Mouse (Mus musculus) hematopoietic stem cell, adult 5-6 weeks (primary cell): ENCODE results near the gene Ercc2. TPM values are rescaled to one million over a fixed set of nuclear protein-coding genes. Genes with fewer than 3 reads are reported as not detected.

ENCODE experiments used
- ATAC-seq, 2 experiments: fragments of 125-278 bp in 1 of 2; replicated peaks in 1 of 2; 2 replicates each; pipeline ENCODE4 v1.8.0; 2016 to 2017; ENCODE audit warnings: inconsistent platforms in 2 of 2, mild to moderate bottlenecking in 2 of 2, moderate number of reproducible peaks in 2 of 2, low read depth in 1 of 2, moderate TSS enrichment in 1 of 2; ENCODE audit not compliant: low FRiP score in 2 of 2, poor library complexity in 2 of 2, severe bottlenecking in 2 of 2, insufficient read depth in 1 of 2, low TSS enrichment in 1 of 2
- total RNA-seq: library from RNA; stranded (forward); fragments of 172-1452, 232-1000 nt; gene quantifications from 2 replicates; pipeline ENCODE4 v1.2.3, GENCODE M21; 2017

Ercc2 gene
- total RNA-seq, 1 experiment from 2014 or later: 42.5 TPM

- no peak for ATAC-seq
Measured at GRCm38 (mm10) chr7:19426349-19426748, 44.5 kb downstream of the Ercc2 start.

- no peak for ATAC-seq
Measured at GRCm38 (mm10) chr7:19426888-19427287, 45.1 kb downstream of the Ercc2 start.

- ATAC-seq: no peak
Measured at GRCm38 (mm10) chr7:19427999-19428650, 46.3 kb downstream of the Ercc2 start.

GRCm38 (mm10) chr7:19429726-19430125 lies 47.9 kb downstream of the Ercc2 start:
- ATAC-seq: no peak

GRCm38 (mm10) chr7:19430402-19430801 lies 48.6 kb downstream of the Ercc2 start:
- ATAC-seq: no peak

GRCm38 (mm10) chr7:19432475-19432874 lies 50.7 kb downstream of the Ercc2 start:
- no peak for ATAC-seq

- ATAC-seq: no peak
Measured at GRCm38 (mm10) chr7:19436276-19436675, 54.5 kb downstream of the Ercc2 start.

- ATAC-seq: no peak
Measured at GRCm38 (mm10) chr7:19437048-19437447, 55.2 kb downstream of the Ercc2 start.

GRCm38 (mm10) chr7:19441448-19442091 lies 59.8 kb downstream of the Ercc2 start:
- no peak for ATAC-seq

GRCm38 (mm10) chr7:19443344-19443743 lies 61.5 kb downstream of the Ercc2 start:
- ATAC-seq: peak; percentile 49 to 73; a peak in 1 of 4 replicates

- no peak for ATAC-seq
Measured at GRCm38 (mm10) chr7:19444801-19445200, 63.0 kb downstream of the Ercc2 start.

Other genes with a start within 250 kb of the Ercc2 start
- gene Qpctl, start 232.7 kb upstream of the Ercc2 start, total RNA-seq: 3.5 and 4.8 TPM in 2 replicates
- 55.1 and 97.6 TPM in 2 replicates for gene Snrpd2, start 232.3 kb upstream of the Ercc2 start, total RNA-seq
- gene Gipr, start 215.9 kb upstream of the Ercc2 start, total RNA-seq: not detected in 2 replicates
- 20.0 and 23.6 TPM in 2 replicates for gene Eml2, start 205.6 kb upstream of the Ercc2 start, total RNA-seq
- 0.74 and 1.4 TPM in 2 replicates for gene Gpr4, start 169.5 kb upstream of the Ercc2 start, total RNA-seq
- gene Opa3, start 153.7 kb upstream of the Ercc2 start, total RNA-seq: 19.9 and 26.8 TPM in 2 replicates
- gene Vasp, start 110.2 kb upstream of the Ercc2 start, total RNA-seq: 99.8 and 117 TPM in 2 replicates
- 0.25 TPM in 1 of 2 replicates, not detected in the other for gene Ppm1n, start 101.9 kb upstream of the Ercc2 start, total RNA-seq
- gene Rtn2, start 99.4 kb upstream of the Ercc2 start, total RNA-seq: not detected in 2 replicates
- gene Fosb, start 72.0 kb upstream of the Ercc2 start, total RNA-seq: 190 and 280 TPM in 2 replicates
- 20.0 and 28.0 TPM in 2 replicates for gene Ercc1, start 37.2 kb upstream of the Ercc2 start, total RNA-seq
- gene Cd3eap, start 22.5 kb upstream of the Ercc2 start, total RNA-seq: 20.9 and 23.6 TPM in 2 replicates
- gene Ppp1r13l, start 22.3 kb upstream of the Ercc2 start, total RNA-seq: 0.25 and 0.60 TPM in 2 replicates
- 1.5 and 2.6 TPM in 2 replicates for gene Klc3, start 22.1 kb downstream of the Ercc2 start, total RNA-seq
- gene Ckm, start 22.8 kb downstream of the Ercc2 start, total RNA-seq: 0.25 and 0.31 TPM in 2 replicates
- gene Mark4, start 76.8 kb downstream of the Ercc2 start, total RNA-seq: 6.4 and 11.8 TPM in 2 replicates
- 2.2 and 3.8 TPM in 2 replicates for gene Exoc3l2, start 81.3 kb downstream of the Ercc2 start, total RNA-seq
- gene Bloc1s3, start 126.4 kb downstream of the Ercc2 start, total RNA-seq: 1.4 and 2.1 TPM in 2 replicates
- gene Trappc6a, start 126.4 kb downstream of the Ercc2 start, total RNA-seq: 24.2 and 30.8 TPM in 2 replicates
- 0.44 TPM in 1 of 2 replicates, not detected in the other for gene Nkpd1, start 135.8 kb downstream of the Ercc2 start, total RNA-seq
- 12.2 and 16.3 TPM in 2 replicates for gene Ppp1r37, start 181.1 kb downstream of the Ercc2 start, total RNA-seq
- 5.3 and 5.9 TPM in 2 replicates for gene Zfp296, start 195.3 kb downstream of the Ercc2 start, total RNA-seq
- gene Gemin7, start 195.6 kb downstream of the Ercc2 start, total RNA-seq: 35.4 and 44.9 TPM in 2 replicates
- 40.1 and 51.3 TPM in 2 replicates for gene Clasrp, start 222.5 kb downstream of the Ercc2 start, total RNA-seq
- gene Relb, start 247.4 kb downstream of the Ercc2 start, total RNA-seq: 8.7 and 12.4 TPM in 2 replicates